Mouse (Mus musculus) thymus, adult 2 months (tissue): ENCODE data around the gene Iqca. TPM values are rescaled to one million over a fixed set of nuclear protein-coding genes. Genes with fewer than 3 reads are reported as not detected.

Experiments
- DNase-seq: peaks from one replicate; pipeline ENCODE4 v3.0.0; 2021
- H3K27ac ChIP-seq: fragments of 200-500 bp; 2 replicates; pipeline ENCODE4 v1.5.1; 2012; ENCODE audit warnings: low read length, control low read depth; ENCODE audit not compliant: control insufficient read depth, insufficient read depth
- H3K27me3 ChIP-seq: fragments of 200-500 bp; 2 replicates; pipeline ENCODE4 v1.6.1; 2012; ENCODE audit warnings: mild to moderate bottlenecking, low read length, moderate library complexity, mixed read lengths; ENCODE audit not compliant: control insufficient read depth, insufficient read depth
- H3K36me3 ChIP-seq: fragments of 200-500 bp; 2 replicates; pipeline ENCODE4 v1.6.1; 2012; ENCODE audit warnings: mild to moderate bottlenecking, low read length, moderate library complexity; ENCODE audit not compliant: control insufficient read depth, insufficient read depth
- H3K4me1 ChIP-seq: fragments of 200-500 bp; replicated peaks from 2 replicates; pipeline ENCODE4 v1.6.1; 2012; ENCODE audit warnings: low read length; ENCODE audit not compliant: control insufficient read depth, insufficient read depth
- H3K4me3 ChIP-seq: fragments of 200-500 bp; 2 replicates; pipeline ENCODE4 v1.5.1; 2012; ENCODE audit warnings: mild to moderate bottlenecking, low read length, control low read depth, moderate library complexity; ENCODE audit not compliant: control insufficient read depth, insufficient read depth
- CTCF ChIP-seq: fragments of 200-500 bp; IDR thresholded peaks from 2 replicates; pipeline ENCODE4 v1.5.1; 2012; ENCODE audit warnings: mild to moderate bottlenecking, control low read depth, low read length, moderate library complexity, borderline replicate concordance; ENCODE audit not compliant: control insufficient read depth, poor library complexity, insufficient read depth; ENCODE audit errors: extremely low read depth
- POLR2A ChIP-seq: fragments of 200-500 bp; IDR thresholded peaks from 2 replicates; pipeline ENCODE4 v1.6.1; 2012; ENCODE audit warnings: mild to moderate bottlenecking, low read length, control low read depth, moderate library complexity; ENCODE audit not compliant: control insufficient read depth, poor library complexity, insufficient read depth; ENCODE audit errors: extremely low read depth
- WGBS: fragments of 180-500 bp; shearing (Covaris S2); methylation state at CpG from one replicate; pipeline ENCODE4 v1.1.7; 2018; 5-methylcytosine and 5-hydroxymethylcytosine counted together
- polyA plus RNA-seq: library from polyadenylated mRNA; depleted of rRNA; stranded (reverse); fragments of >200 nt; gene quantifications from 2 replicates; pipeline ENCODE4 v1.2.3, GENCODE M21; 2012

Iqca gene
- polyA plus RNA-seq, 1 experiment, result not detected

GRCm38 (mm10) chr1:90114586-90114985 lies 38.6 kb downstream of the Iqca start:
- no peak for TF ChIP-seq CTCF
- TF ChIP-seq POLR2A, result no peak
- H3K27ac ChIP-seq, result no peak overlapping the region
- no peak for DNase-seq
- H3K4me3 ChIP-seq, result no peak overlapping the region
- H3K27me3 ChIP-seq, result no peaks in the 10 kb centered on the region
- WGBS, result 91% methylated on average over 5 of the region's 5 CpGs
- H3K4me1 ChIP-seq, result no peaks in the 10 kb centered on the region
- H3K36me3 ChIP-seq, result no peaks in the 10 kb centered on the region

DNA sequence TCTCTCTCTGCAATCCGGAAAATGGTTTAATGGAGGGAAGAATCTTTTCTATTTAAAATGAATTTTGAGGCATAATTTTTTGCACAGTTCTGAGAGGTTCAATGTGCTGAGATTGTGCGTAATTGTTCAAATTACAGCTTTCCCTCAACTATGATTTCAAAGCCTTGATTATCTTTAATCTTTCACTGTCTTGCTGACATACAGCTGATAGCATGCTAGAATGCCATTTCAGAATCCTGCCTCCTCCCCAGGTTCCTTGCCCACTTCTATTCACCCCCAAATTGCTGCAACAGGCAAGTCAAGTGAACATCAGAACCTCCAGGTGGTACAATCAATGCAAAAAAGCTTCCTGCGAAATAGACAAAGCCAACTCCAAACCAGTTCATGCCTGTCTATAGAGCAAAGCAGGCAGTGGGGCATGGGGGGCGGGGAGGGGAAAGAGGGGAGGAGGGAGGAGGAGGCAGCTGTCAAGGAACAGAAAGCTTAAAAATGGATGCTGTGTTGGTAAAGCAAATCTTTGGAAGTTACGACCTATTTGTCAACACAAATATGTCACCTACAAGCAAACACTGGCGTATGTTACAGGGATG lies 39.5 kb downstream of the Iqca start:
- no peak for DNase-seq
- Histone ChIP-seq H3K4me1 (no peaks in the 10 kb centered on the region), H3K4me3 (no peak overlapping the region), H3K27me3 (no peaks in the 10 kb centered on the region), H3K27ac (no peak overlapping the region), H3K36me3 (no peaks in the 10 kb centered on the region)
- TF ChIP-seq POLR2A, result no peak
- no peak for TF ChIP-seq CTCF
- WGBS, result 93% methylated on average over 6 of the region's 6 CpGs

DNA sequence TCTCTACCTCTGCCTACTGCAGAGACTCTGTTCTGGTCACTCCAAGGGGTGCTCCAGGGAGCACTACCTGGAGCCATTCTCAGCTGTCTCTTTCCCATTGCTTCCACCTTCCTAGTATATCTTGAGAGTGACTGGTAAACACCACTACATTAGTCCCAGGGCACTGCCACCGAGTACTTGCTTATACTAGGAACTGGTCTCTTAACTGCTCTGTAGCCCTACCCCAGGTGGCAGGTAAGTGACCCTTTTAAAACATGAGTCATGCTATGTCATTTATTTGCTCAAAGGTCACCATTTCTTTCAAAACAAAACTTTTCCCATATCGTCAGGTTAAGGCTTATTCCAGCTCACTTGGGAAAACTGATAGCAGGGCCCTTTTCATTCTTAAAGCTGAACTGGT lies 40.5 kb downstream of the Iqca start:
- no peaks in the 10 kb centered on the region for H3K36me3 ChIP-seq
- no peaks in the 10 kb centered on the region for H3K27me3 ChIP-seq
- H3K27ac ChIP-seq, result no peak overlapping the region
- TF ChIP-seq POLR2A, result no peak
- TF ChIP-seq CTCF, result no peak
- 96% methylated on average over 2 of the region's 2 CpGs for WGBS
- H3K4me1 ChIP-seq, result no peaks in the 10 kb centered on the region
- H3K4me3 ChIP-seq, result no peak overlapping the region
- DNase-seq, result no peak

DNA sequence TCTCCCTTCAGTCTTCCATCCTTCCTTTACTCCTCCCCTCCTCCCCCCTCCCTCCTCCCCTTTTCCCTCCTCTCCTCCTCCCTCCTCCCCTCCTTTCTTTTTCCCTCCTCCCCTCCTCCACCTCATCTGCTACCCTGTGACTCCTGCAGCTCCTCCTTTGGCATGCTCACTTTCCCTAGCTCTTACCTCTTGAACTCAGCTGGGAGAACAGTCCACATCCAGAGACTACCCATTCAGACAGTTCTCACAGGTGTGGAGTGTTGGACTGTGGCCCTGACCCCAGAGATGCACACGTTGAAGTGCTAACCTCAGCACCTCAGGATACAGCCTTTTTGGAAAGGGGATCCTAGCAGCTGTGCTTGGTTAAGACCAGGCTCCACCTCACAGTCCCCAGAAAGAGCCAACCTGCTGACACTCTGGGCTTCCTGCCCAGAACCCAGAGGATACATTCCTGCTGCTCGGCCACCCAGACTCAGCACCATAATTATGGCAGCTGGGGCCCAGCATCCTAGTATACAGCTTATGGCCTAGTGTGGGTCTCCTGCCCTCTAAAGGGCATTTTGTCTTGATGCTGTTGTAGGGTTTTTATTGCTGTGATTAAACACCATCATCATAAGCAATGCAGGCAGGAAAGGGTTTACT lies 41.9 kb downstream of the Iqca start:
- 85% methylated on average over 2 of the region's 2 CpGs for WGBS
- no peak for DNase-seq

DNA sequence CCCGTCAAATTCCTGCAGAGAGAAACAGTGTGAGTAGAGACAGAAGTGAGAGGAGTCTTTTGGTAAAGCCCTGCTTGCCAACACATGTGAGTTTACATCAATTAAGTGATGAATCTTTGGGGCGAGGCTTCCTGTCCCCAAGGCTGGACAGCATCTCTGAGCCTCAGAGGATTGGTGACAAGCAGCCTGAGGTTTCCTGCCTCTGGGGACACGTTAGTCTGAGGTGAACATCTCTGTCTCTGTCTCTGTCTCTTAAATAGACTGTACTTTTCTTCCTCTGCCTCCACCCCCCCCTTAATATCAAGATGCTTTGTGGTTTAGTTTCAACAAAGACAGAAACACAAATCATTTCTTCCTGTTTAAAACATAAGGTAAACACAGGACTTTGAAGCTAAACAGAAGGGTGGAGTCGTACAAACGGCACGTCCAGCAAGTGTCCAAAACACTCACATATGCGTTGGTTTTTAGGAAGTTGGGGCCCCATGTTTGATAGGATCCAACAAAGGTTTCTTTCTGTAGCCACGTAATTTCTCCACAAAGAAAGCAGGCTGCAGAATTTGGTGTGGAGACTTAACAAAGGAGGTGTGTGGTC lies 49.2 kb downstream of the Iqca start:
- no peaks in the 10 kb centered on the region for H3K4me1 ChIP-seq
- 64% methylated on average over 8 of the region's 8 CpGs for WGBS
- H3K27ac ChIP-seq, result no peak overlapping the region
- no peaks in the 10 kb centered on the region for H3K27me3 ChIP-seq
- DNase-seq, result no peak
- H3K4me3 ChIP-seq, result no peak overlapping the region
- no peak for TF ChIP-seq CTCF
- TF ChIP-seq POLR2A, result no peak
- H3K36me3 ChIP-seq, result no peaks in the 10 kb centered on the region

More for the DNA sequence above, 41.9 kb downstream of the Iqca start:
- H3K27ac ChIP-seq, result no peak overlapping the region
- H3K27me3 ChIP-seq, result no peaks in the 10 kb centered on the region
- no peaks in the 10 kb centered on the region for H3K4me1 ChIP-seq
- no peaks in the 10 kb centered on the region for H3K36me3 ChIP-seq
- no peak overlapping the region for H3K4me3 ChIP-seq
- no peak for TF ChIP-seq CTCF
- no peak for TF ChIP-seq POLR2A

DNA sequence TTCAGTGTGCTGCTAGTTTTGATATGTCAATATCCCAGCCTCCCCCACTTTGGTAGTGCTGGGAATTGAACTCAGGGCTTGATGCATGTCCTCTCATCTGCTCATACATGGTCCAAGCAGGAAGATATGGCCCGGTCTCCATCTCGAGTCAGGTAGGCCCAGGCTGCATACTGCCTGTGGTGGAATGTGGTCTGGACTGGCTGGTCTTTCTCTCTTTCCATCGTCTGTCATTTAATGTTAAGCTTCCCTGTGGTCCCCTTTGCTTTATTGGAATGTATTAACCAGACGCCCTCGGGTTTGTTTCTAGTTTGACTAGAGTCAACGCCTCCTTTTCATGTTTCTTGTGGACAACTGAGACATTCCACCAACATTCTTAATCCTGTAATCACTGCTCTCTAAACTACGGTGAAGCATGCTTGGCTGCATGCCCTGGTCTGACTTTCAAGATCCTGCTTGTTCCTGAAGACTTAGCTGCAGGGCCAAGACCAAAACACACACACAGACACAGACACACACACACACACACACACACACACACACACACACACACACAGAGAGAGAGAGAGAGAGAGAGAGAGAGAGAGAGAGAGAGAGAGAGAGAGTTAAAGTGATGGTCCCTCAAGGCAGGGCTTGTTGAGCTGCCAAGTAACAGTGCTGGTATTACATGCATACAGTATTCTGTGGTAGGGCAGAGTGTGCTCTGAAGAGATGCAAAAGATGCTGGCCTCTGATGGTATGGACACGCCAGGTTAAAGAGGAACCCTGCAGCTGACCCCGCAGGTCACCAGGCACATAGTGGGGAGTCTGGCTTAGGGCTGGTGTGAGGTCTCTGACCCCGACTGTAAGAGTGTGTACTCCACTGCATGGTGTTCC lies 52.6 kb downstream of the Iqca start:
- DNase-seq, result no peak
- Histone ChIP-seq H3K36me3 (no peaks in the 10 kb centered on the region), H3K4me1 (no peaks in the 10 kb centered on the region), H3K27ac (no peak overlapping the region), H3K4me3 (no peak overlapping the region), H3K27me3 (no peaks in the 10 kb centered on the region)
- TF ChIP-seq POLR2A (no peak), CTCF (no peak)
- WGBS, result 89% methylated on average over 10 of the region's 10 CpGs
